7 mouse cellular contexts compared by ENCODE assay signal in the genomic region with DNA sequence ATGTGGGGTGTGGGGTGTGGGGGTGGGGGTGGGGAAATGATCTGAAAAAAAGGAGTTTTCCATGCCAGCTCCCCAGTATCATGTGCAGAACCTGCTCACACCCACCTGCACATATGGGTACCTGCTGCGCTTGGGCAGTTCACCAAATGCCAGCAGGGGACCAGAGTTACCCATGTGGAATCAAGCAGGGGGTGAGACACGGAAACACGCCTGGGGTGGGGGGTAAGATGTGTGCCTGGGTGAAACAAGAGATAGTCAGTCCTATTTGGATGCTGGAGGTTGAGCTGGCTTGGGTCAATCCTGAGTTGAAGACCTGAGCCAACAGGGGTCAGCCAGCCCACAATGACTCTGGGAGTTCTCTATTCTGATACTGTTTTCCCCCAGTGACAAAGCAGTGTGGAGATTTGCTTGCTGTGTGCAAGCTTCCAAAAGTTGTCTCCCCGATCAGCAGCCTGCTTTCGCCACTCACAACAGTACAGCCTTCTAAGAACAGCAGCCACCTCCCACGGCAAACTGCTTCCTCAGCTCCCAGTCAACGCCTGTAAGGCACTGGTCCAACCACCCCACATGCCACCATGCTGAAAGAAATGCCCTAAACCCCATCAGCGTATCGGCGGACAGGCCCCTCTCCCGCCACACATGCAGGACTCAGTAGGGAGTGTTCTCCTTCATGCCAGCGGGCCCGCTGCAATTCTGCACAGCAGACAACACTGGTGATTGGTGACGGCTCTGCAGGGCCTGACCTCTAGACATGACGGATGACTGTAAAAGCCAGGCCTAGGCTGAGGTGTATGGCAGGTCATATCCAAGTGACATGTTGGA. TPM values are rescaled to one million over a fixed set of nuclear protein-coding genes. Genes with fewer than 3 reads are reported as not detected.
DNase-seq lines count a peak whose midpoint lies in the region; ATAC-seq and TF ChIP-seq lines count a peak whose summit lies in the region.

No protein-coding gene starts in this region.

- peak overlapping the region; percentile 69; the same call in 1 of the 2 replicates for H3K27ac ChIP-seq in left cerebral cortex, adult 2 months
- H3K27ac ChIP-seq in forebrain, embryonic 16.5 days (ENCODE audit: low read length) = no peak overlapping the region
- H3K27ac ChIP-seq in neural tube, embryonic 14.5 days (ENCODE audit: low read depth, low read length) = peak overlapping the region; percentile 28; the same call in 1 of the 2 replicates

- H3K27me3 ChIP-seq in forebrain, embryonic 16.5 days (replicated peaks; ENCODE audit: control insufficient read depth, insufficient read depth, low read length) = no peaks in the 10 kb centered on the region
- H3K27me3 ChIP-seq in neural tube, embryonic 14.5 days (ENCODE audit: control insufficient read depth, insufficient read depth, low read length) = no peaks in the 10 kb centered on the region

- peak in 1 of 2 experiments; percentile 52 for DNase-seq in left cerebral cortex, adult 2 months (ENCODE audit: extremely low spot score in 1 of 2, low spot score in 2 of 2)
- DNase-seq in left cerebral cortex, adult 11 months (ENCODE audit: low spot score) = no peak
- peak; percentile 57 for DNase-seq in cerebellum, postnatal 14 days
- no peak for DNase-seq in MN1 (ENCODE audit: low spot score)

- H3K9ac ChIP-seq in forebrain, embryonic 16.5 days (replicated peaks; ENCODE audit: low read depth, low read length) = peak overlapping the region; percentile 37; the same call in 1 of the 2 replicates
- peak overlapping the region; percentile 21; the same call in 1 of the 2 replicates for H3K9ac ChIP-seq in neural tube, embryonic 14.5 days (replicated peaks; ENCODE audit: low read depth, low read length)

- intact Hi-C loops in left cerebral cortex, adult 2 months (cut with DNase I) = no loop called here

- 0 out of 2 replicates have a peak, but pooled peaks have one; percentile 19 for ATAC-seq in forebrain, embryonic 16.5 days
- peak; percentile 25; the same call in 1 of the 2 replicates for ATAC-seq in neural tube, embryonic 14.5 days (ENCODE audit: low read depth)
- no peak for ATAC-seq in erythroid progenitor cell, adult 5-6 weeks (replicated peaks; ENCODE audit: low FRiP score, poor library complexity, severe bottlenecking)

- WGBS in forebrain, embryonic 16.5 days = 43% methylated on average over 15 of the region's 15 CpGs
- WGBS in neural tube, embryonic 14.5 days = 48% methylated on average over 15 of the region's 15 CpGs

- peaks cover 30% of the 10 kb centered on the region for H3K4me1 ChIP-seq in forebrain, embryonic 16.5 days (replicated peaks; ENCODE audit: control insufficient read depth, insufficient read depth, low read length)
- H3K4me1 ChIP-seq in neural tube, embryonic 14.5 days (ENCODE audit: control insufficient read depth, insufficient read depth, low read length) = peaks cover 12% of the 10 kb centered on the region

- H3K4me2 ChIP-seq in forebrain, embryonic 16.5 days (ENCODE audit: low read length) = no peak overlapping the region
- H3K4me2 ChIP-seq in neural tube, embryonic 14.5 days (ENCODE audit: low read depth, low read length) = no peak overlapping the region

- H3K9me3 ChIP-seq in forebrain, embryonic 16.5 days (ENCODE audit: control insufficient read depth, low read length) = no peaks in the 10 kb centered on the region
- no peaks in the 10 kb centered on the region for H3K9me3 ChIP-seq in neural tube, embryonic 14.5 days (ENCODE audit: control insufficient read depth, low read length)

- H3K36me3 ChIP-seq in forebrain, embryonic 16.5 days (ENCODE audit: control insufficient read depth, insufficient read depth) = no peaks in the 10 kb centered on the region
- no peaks in the 10 kb centered on the region for H3K36me3 ChIP-seq in neural tube, embryonic 14.5 days (ENCODE audit: control insufficient read depth, insufficient read depth, low read length)

- no peak overlapping the region for H3K4me3 ChIP-seq in left cerebral cortex, adult 2 months
- no peak overlapping the region for H3K4me3 ChIP-seq in forebrain, embryonic 16.5 days (replicated peaks; ENCODE audit: low read length)
- H3K4me3 ChIP-seq in neural tube, embryonic 14.5 days (ENCODE audit: low read depth, low read length) = no peak overlapping the region

- no peak for TF ChIP-seq CTCF in left cerebral cortex, adult 2 months (IDR thresholded peaks at IDR 0.05)

RNA-seq across cellular contexts. Expression of a gene that starts 41.0 kb away (rescaled TPM):
- total RNA-seq in left cerebral cortex, adult 2 months (2021) = 10 to 100 TPM; 69.0 to 83.6 TPM
- polyA plus RNA-seq in forebrain, embryonic 16.5 days (2015; fragmentation: Nextera tagmentation; extraction: Ambion mirVana) = 20.8 and 24.6 TPM in 2 replicates
- polyA plus RNA-seq in neural tube, embryonic 14.5 days (2014; fragmentation: Nextera tagmentation; extraction: Ambion mirVana) = 17.4 and 20.9 TPM in 2 replicates
- total RNA-seq in erythroid progenitor cell, adult 5-6 weeks (2015; ENCODE audit: low replicate concordance) = 9.6 and 14.1 TPM in 2 replicates
- total RNA-seq in erythroid progenitor cell, adult 5-6 weeks (2017; ENCODE audit: low replicate concordance) = 6.3 and 10.2 TPM in 2 replicates

Comparison
In these comparisons a context has a peak if more than half of its experiments do, and no peak if none do; other contexts are left out.
1. DNase-seq: peak in cerebellum, postnatal 14 days (2 of 2); none in left cerebral cortex, adult 11 months (single experiment) and MN1 (single experiment).
2. RNA of a gene that starts 41.0 kb away (total RNA-seq): 69.0 to 83.6 TPM in left cerebral cortex, adult 2 months; 6.3 to 14.1 TPM in erythroid progenitor cell, adult 5-6 weeks; every median in the first group is over 4 times any median in the second.